Mouse (Mus musculus): ENCODE data around the gene Olfr106-ps. TPM values are rescaled to one million over a fixed set of nuclear protein-coding genes. Genes with fewer than 3 reads are reported as not detected.

Olfr106-ps gene
- total RNA-seq (2023) = not detected

GRCm38 (mm10) chr17:37390093-37390492 is at the start of gene Olfr106-ps:
Gene Olfr106-ps (plus strand): TSS chr17:37390393.

GRCm38 (mm10) chr17:37359282-37359681 is 30.9 kb upstream of the Olfr106-ps start, which contains the start of gene Olfr104-ps:
Gene Olfr104-ps (plus strand): TSS chr17:37359582.

GRCm38 (mm10) chr17:37378733-37379132 is 11.5 kb upstream of the Olfr106-ps start, which contains the start of gene Olfr105-ps:
Gene Olfr105-ps (plus strand): TSS chr17:37379033.

GRCm38 (mm10) chr17:37398926-37399325 is 8.7 kb downstream of the Olfr106-ps start, which contains the start of gene Olfr107:
Gene Olfr107 (plus strand): TSS chr17:37399226.

GRCm38 (mm10) chr17:37445180-37445579 is 55.0 kb downstream of the Olfr106-ps start, which contains the start of gene Olfr108:
Gene Olfr108 (plus strand): TSS chr17:37445480.

Other genes with a start within 250 kb of the Olfr106-ps start
- not detected for gene Olfr93, start 228.9 kb upstream of the Olfr106-ps start, total RNA-seq (2023)
- 10 to 100 TPM in 1 of 2 experiments, 1 to 10 TPM in 1; 6.6 to 10.8 TPM for gene Ubd, start 196.5 kb upstream of the Olfr106-ps start, total RNA-seq (2023)
- not detected for gene Olfr94, start 189.4 kb upstream of the Olfr106-ps start, total RNA-seq (2023)
- not detected for gene Olfr95, start 177.3 kb upstream of the Olfr106-ps start, total RNA-seq (2023)
- gene Olfr96, start 170.2 kb upstream of the Olfr106-ps start, total RNA-seq (2023) = not detected
- not detected for gene Olfr97, start 153.1 kb upstream of the Olfr106-ps start, total RNA-seq (2023)
- not detected for gene Olfr98, start 126.6 kb upstream of the Olfr106-ps start, total RNA-seq (2023)
- gene H2-M3, start 120.2 kb upstream of the Olfr106-ps start, total RNA-seq (2023) = 10 to 100 TPM; 29.0 to 30.6 TPM
- not detected for gene Olfr99, start 106.9 kb upstream of the Olfr106-ps start, total RNA-seq (2023)
- not detected for gene Olfr101, start 86.1 kb upstream of the Olfr106-ps start, total RNA-seq (2023)
- not detected for gene Olfr102, start 73.3 kb upstream of the Olfr106-ps start, total RNA-seq (2023)
- gene Olfr103, start 50.7 kb upstream of the Olfr106-ps start, total RNA-seq (2023) = not detected
- gene Olfr104-ps, start 30.8 kb upstream of the Olfr106-ps start, total RNA-seq (2023) = not detected
- gene Olfr105-ps, start 11.4 kb upstream of the Olfr106-ps start, total RNA-seq (2023) = not detected
- not detected for gene Olfr107, start 8.8 kb downstream of the Olfr106-ps start, total RNA-seq (2023)
- not detected for gene Olfr108, start 55.1 kb downstream of the Olfr106-ps start, total RNA-seq (2023)
- gene Olfr109, start 68.5 kb downstream of the Olfr106-ps start, total RNA-seq (2023) = not detected
- 1 to 10 TPM; 7.7 to 9.7 TPM for gene H2-M2, start 93.2 kb downstream of the Olfr106-ps start, total RNA-seq (2023)
- gene Olfr110, start 102.1 kb downstream of the Olfr106-ps start, total RNA-seq (2023) = under 1 TPM in 1 of 2 experiments, not detected in 1; 0.64 TPM
- 1 to 10 TPM in 1 of 2 experiments, under 1 TPM in 1; 0.68 to 1.2 TPM for gene Olfr111, start 117.6 kb downstream of the Olfr106-ps start, total RNA-seq (2023)
- gene Olfr112, start 179.1 kb downstream of the Olfr106-ps start, total RNA-seq (2023) = not detected
- gene Olfr113, start 187.3 kb downstream of the Olfr106-ps start, total RNA-seq (2023) = not detected
- gene Olfr114, start 202.3 kb downstream of the Olfr106-ps start, total RNA-seq (2023) = not detected
- gene Olfr115, start 236.7 kb downstream of the Olfr106-ps start, total RNA-seq (2023) = not detected
- gene Olfr116, start 236.8 kb downstream of the Olfr106-ps start, total RNA-seq (2023) = not detected